In genomic region chr4:94437717-94438435, GRCm38 (mm10) we compare ENCODE assay signal across 11 mouse cellular contexts.
DNase-seq lines count a peak whose midpoint lies in the region; ATAC-seq lines count a peak whose summit lies in the region.
"Had no signal": no experiment of that assay in that cellular context is flagged by ENCODE, and none has a peak within 500 bp of the region (broad histone marks: within the 10 kb centered on the region; RNA-seq: fewer than 3 reads in every experiment).

No protein-coding gene starts in this region.

- peak; percentile 1 to 2 for DNase-seq in heart, adult 9 months (ENCODE audit: low spot score in 2 of 2)
- DNase-seq in testis, postnatal 10 days (ENCODE audit: low spot score): peak; percentile 58
- no peak for DNase-seq in testis, postnatal 14 days (ENCODE audit: low spot score)
- peak; percentile 36 for DNase-seq in ovary, postnatal 36 days (ENCODE audit: low spot score)
- no peak for DNase-seq in retina, postnatal 1 day
- DNase-seq in kidney, postnatal 14 days: no peak

- ATAC-seq in heart, embryonic 11.5 days (replicated peaks; ENCODE audit: insufficient number of reproducible peaks, low FRiP score, low TSS enrichment): no peak
- ATAC-seq in hematopoietic stem cell, adult 5-6 weeks (replicated peaks in 1 of 2; ENCODE audit: insufficient read depth in 1 of 2, low FRiP score in 2 of 2, low TSS enrichment in 1 of 2, low read depth in 1 of 2, poor library complexity in 2 of 2, severe bottlenecking in 2 of 2): peak; percentile 97 to 98

- H3K4me2 ChIP-seq in heart, embryonic 11.5 days: no peak overlapping the region

- no peaks in the 10 kb centered on the region for H3K4me1 ChIP-seq in heart, embryonic 11.5 days (ENCODE audit: control insufficient read depth, insufficient read depth, low read length)
- H3K4me1 ChIP-seq: forebrain, embryonic 10.5 days had no signal

- 51% methylated on average over 10 of the region's 10 CpGs for WGBS in heart, embryonic 11.5 days (ENCODE audit: insufficient replicate concordance)

- H3K27ac ChIP-seq in heart, embryonic 11.5 days (ENCODE audit: low read depth, low read length): no peak overlapping the region
- H3K27ac ChIP-seq: forebrain, embryonic 10.5 days; layer of hippocampus, adult 2 months; macrophage had no signal

- H3K4me3 ChIP-seq in heart, embryonic 11.5 days (ENCODE audit: low read depth, low read length): no peak overlapping the region
- H3K4me3 ChIP-seq: forebrain, embryonic 10.5 days; layer of hippocampus, adult 2 months had no signal

- H3K36me3 ChIP-seq in heart, embryonic 11.5 days (ENCODE audit: control insufficient read depth, insufficient read depth, low read length): no peaks in the 10 kb centered on the region
- H3K36me3 ChIP-seq: forebrain, embryonic 10.5 days had no signal

- H3K27me3 ChIP-seq in heart, embryonic 11.5 days (ENCODE audit: control insufficient read depth, insufficient read depth, low read length): no peaks in the 10 kb centered on the region

- H3K9ac ChIP-seq in heart, embryonic 11.5 days (ENCODE audit: low read depth, low read length): no peak overlapping the region

- no peaks in the 10 kb centered on the region for H3K9me3 ChIP-seq in heart, embryonic 11.5 days (replicated peaks; ENCODE audit: control insufficient read depth, low read length)
- H3K9me3 ChIP-seq: forebrain, embryonic 10.5 days had no signal

Comparison
In these comparisons a context has a peak if more than half of its experiments do, and no peak if none do; other contexts are left out.
1. DNase-seq: peak in heart, adult 9 months (2 of 2), testis, postnatal 10 days (single experiment) and ovary, postnatal 36 days (single experiment); none in testis, postnatal 14 days (single experiment), retina, postnatal 1 day (single experiment) and kidney, postnatal 14 days (single experiment).